Mouse (Mus musculus) hindbrain, embryonic 11.5 days (tissue): Measurements from ENCODE around the gene Camsap1. TPM values are rescaled to one million over a fixed set of nuclear protein-coding genes. Genes with fewer than 3 reads are reported as not detected.

ENCODE experiments used
- ATAC-seq: fragments of 200-750 bp; cut with Nextera tagmentation; 2 replicates; pipeline ENCODE4 v1.8.0; 2017; ENCODE audit warnings: mild to moderate bottlenecking, moderate TSS enrichment, moderate library complexity; ENCODE audit not compliant: low FRiP score
- DNase-seq: peaks from one replicate; pipeline ENCODE4 v3.0.0-alpha.2; 2015; ENCODE audit warnings: low spot score
- H3K27ac ChIP-seq: fragments of 300-500 bp; sonication (generic); 2 replicates; pipeline ENCODE4 v1.5.1; 2014; ENCODE audit warnings: mild to moderate bottlenecking, low read depth, low read length
- H3K27me3 ChIP-seq: fragments of 300-500 bp; sonication (generic); 2 replicates; pipeline ENCODE4 v1.6.1; 2014; ENCODE audit warnings: mild to moderate bottlenecking, low read length, moderate library complexity, mixed read lengths; ENCODE audit not compliant: control insufficient read depth, insufficient read depth
- H3K36me3 ChIP-seq: fragments of 300-500 bp; sonication (generic); 2 replicates; pipeline ENCODE4 v1.6.1; 2014; ENCODE audit warnings: mild to moderate bottlenecking, low read length, moderate library complexity, mixed read lengths; ENCODE audit not compliant: control insufficient read depth, insufficient read depth
- H3K4me1 ChIP-seq: fragments of 300-500 bp; sonication (generic); replicated peaks from 2 replicates; pipeline ENCODE4 v1.6.1; 2014; ENCODE audit warnings: low read length, mixed read lengths; ENCODE audit not compliant: control insufficient read depth, insufficient read depth
- H3K4me2 ChIP-seq: fragments of 300-500 bp; sonication (generic); replicated peaks from 2 replicates; pipeline ENCODE4 v1.6.1; 2014; ENCODE audit warnings: mild to moderate bottlenecking, low read depth, low read length
- H3K4me3 ChIP-seq: fragments of 300-500 bp; sonication (generic); 2 replicates; pipeline ENCODE4 v1.5.1; 2014; ENCODE audit warnings: low read depth, low read length
- H3K9ac ChIP-seq: fragments of 300-500 bp; sonication (generic); 2 replicates; pipeline ENCODE4 v1.6.1; 2014; ENCODE audit warnings: low read depth, low read length
- H3K9me3 ChIP-seq: fragments of 300-500 bp; sonication (generic); 2 replicates; pipeline ENCODE4 v1.6.1; 2016; ENCODE audit warnings: low read length; ENCODE audit not compliant: control insufficient read depth
- WGBS: fragments of 180-500 bp; shearing (Covaris S2); extraction: QIAGEN DNeasy Blood & Tissue Kit; methylation state at CpG from one replicate; pipeline ENCODE4 v1.1.7; 2014; 5-methylcytosine and 5-hydroxymethylcytosine counted together
- polyA plus RNA-seq: library from polyadenylated mRNA; unstranded; fragments of >200 nt; fragmentation: Nextera tagmentation; extraction: Ambion mirVana; gene quantifications from 2 replicates; pipeline ENCODE4 v1.2.1, GENCODE M21; 2014

The Camsap1 gene
- polyA plus RNA-seq, 1 experiment from 2014 or later: 34.9 TPM

- no peaks in the 10 kb centered on the region for H3K9me3 ChIP-seq
- H3K27ac ChIP-seq: no peak overlapping the region
- no peak overlapping the region for H3K4me3 ChIP-seq
- WGBS: 88% methylated on average over 1 of the region's 1 CpGs
- no peaks in the 10 kb centered on the region for H3K27me3 ChIP-seq
- no peak for ATAC-seq
- H3K36me3 ChIP-seq: no peaks in the 10 kb centered on the region
- H3K4me1 ChIP-seq: no peaks in the 10 kb centered on the region
- no peak overlapping the region for H3K9ac ChIP-seq
- H3K4me2 ChIP-seq: no peak overlapping the region
- DNase-seq: no peak
Measured at GRCm38 (mm10) chr2:25989651-25990050, 6.6 kb upstream of the Camsap1 start.

DNA sequence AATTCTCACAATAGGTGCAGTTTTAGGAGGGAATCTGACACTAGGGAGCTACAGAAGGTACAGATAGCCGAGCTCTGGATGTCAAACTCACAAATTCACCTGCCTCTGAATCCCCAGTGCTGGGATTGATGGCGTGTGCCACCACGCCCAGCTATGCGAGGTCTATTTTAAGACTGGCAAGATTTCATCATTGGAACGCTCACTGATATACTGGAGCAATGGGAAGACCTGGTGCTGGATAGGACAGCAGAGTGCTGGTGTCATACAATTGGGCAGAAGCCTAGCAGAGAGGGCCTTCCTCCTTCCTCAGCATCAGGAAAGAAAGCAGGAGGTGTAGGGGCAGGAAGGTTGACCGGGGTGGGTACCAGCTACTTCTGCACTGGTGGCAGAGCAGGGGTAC lies 4.7 kb upstream of the Camsap1 start:
- Histone ChIP-seq H3K27ac (no peak overlapping the region), H3K9ac (no peak overlapping the region), H3K4me1 (no peaks in the 10 kb centered on the region), H3K27me3 (no peaks in the 10 kb centered on the region), H3K4me2 (no peak overlapping the region), H3K4me3 (no peak overlapping the region), H3K9me3 (no peaks in the 10 kb centered on the region), H3K36me3 (no peaks in the 10 kb centered on the region)
- ATAC-seq: no peak
- no peak for DNase-seq
- 87% methylated on average over 6 of the region's 6 CpGs for WGBS

DNA sequence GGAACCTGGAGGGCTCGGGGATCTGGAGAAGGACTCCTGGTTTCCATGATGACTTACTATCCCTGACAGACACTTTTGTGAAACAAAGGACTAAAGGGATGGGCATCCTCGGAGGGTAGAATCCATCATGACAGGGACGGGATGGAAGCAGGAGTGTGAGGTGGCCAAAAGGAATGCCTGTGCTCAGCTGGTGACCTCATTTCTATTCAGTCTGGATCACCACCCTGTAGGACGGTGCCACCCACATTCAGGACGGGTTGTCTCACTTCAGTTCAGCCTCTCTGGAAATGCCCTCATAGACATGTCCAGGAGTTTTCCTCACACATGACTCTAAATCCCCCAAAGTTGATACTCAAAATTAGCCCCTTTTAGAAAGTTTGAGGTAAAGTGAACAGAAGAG lies 3.5 kb upstream of the Camsap1 start:
- H3K9ac ChIP-seq: no peak overlapping the region
- no peaks in the 10 kb centered on the region for H3K36me3 ChIP-seq
- DNase-seq (no peak), ATAC-seq (no peak)
- H3K4me3 ChIP-seq: no peak overlapping the region
- WGBS: 57% methylated on average over 5 of the region's 5 CpGs
- H3K27me3 ChIP-seq: no peaks in the 10 kb centered on the region
- no peak overlapping the region for H3K4me2 ChIP-seq
- no peaks in the 10 kb centered on the region for H3K9me3 ChIP-seq
- H3K27ac ChIP-seq: no peak overlapping the region
- H3K4me1 ChIP-seq: no peaks in the 10 kb centered on the region

DNA sequence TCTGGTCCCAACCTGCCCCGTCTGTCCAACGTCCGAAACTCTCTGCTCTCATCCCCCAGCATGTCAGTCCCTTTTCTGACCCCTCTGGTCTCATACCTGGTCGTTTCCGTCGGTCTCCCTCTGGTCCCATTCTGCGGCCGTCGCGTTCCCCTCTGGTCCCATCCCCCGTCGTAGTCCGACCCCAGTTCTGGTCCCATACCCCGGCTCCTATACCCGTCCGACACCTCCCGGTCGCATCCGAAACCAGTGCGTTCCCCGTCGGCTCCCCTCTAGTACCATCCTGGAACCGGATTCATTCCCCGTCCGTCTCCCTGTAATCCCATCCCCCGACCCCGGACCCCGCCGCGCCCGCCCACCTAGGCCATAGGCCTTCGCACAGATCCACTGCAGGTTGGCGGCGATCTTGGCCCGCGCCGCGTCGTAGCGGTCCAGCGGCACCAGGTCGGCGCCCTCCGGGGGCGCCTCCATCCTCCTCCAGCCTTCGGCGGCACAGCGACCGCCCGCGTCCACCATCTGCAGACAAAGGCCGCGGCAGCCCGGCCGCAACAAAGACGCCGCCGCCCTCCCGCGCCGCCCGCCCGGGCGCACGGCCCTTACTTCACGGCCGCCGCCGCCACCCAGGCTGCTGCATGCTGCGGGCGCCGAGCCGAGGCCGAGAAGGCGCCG lies 523 bp downstream of the Camsap1 start:
- Histone ChIP-seq H3K4me3 (peak overlapping the region; percentile 95), H3K27me3 (no peaks in the 10 kb centered on the region), H3K27ac (peak overlapping the region; percentile 90), H3K4me2 (peak overlapping the region; percentile 64), H3K4me1 (peaks cover 7% of the 10 kb centered on the region), H3K36me3 (no peaks in the 10 kb centered on the region), H3K9ac (peak overlapping the region; percentile 96), H3K9me3 (no peaks in the 10 kb centered on the region)
- under 1% methylated on average over 67 of the region's 76 CpGs for WGBS
- peak; percentile 63 for DNase-seq
- peak; percentile 36 for ATAC-seq

- Histone ChIP-seq H3K27me3 (no peaks in the 10 kb centered on the region), H3K27ac (peak overlapping the region; percentile 90; the same call in 1 of the 2 replicates), H3K36me3 (no peaks in the 10 kb centered on the region), H3K4me2 (peak overlapping the region; percentile 64), H3K9ac (peak overlapping the region; percentile 96), H3K9me3 (no peaks in the 10 kb centered on the region), H3K4me3 (peak overlapping the region; percentile 95), H3K4me1 (peaks cover 7% of the 10 kb centered on the region)
- under 1% methylated on average over 16 of the region's 16 CpGs for WGBS
- DNase-seq: no peak
- no peak for ATAC-seq
Measured at GRCm38 (mm10) chr2:25982052-25982425, 1.0 kb downstream of the Camsap1 start.

GRCm38 (mm10) chr2:25978997-25979396 lies 4.1 kb downstream of the Camsap1 start:
- H3K4me2 ChIP-seq: no peak overlapping the region
- no peaks in the 10 kb centered on the region for H3K27me3 ChIP-seq
- H3K9ac ChIP-seq: no peak overlapping the region
- H3K4me3 ChIP-seq: no peak overlapping the region
- ATAC-seq: no peak
- H3K36me3 ChIP-seq: no peaks in the 10 kb centered on the region
- H3K9me3 ChIP-seq: no peaks in the 10 kb centered on the region
- 86% methylated on average over 4 of the region's 4 CpGs for WGBS
- no peak overlapping the region for H3K27ac ChIP-seq
- no peak for DNase-seq
- H3K4me1 ChIP-seq: peaks cover 7% of the 10 kb centered on the region

DNA sequence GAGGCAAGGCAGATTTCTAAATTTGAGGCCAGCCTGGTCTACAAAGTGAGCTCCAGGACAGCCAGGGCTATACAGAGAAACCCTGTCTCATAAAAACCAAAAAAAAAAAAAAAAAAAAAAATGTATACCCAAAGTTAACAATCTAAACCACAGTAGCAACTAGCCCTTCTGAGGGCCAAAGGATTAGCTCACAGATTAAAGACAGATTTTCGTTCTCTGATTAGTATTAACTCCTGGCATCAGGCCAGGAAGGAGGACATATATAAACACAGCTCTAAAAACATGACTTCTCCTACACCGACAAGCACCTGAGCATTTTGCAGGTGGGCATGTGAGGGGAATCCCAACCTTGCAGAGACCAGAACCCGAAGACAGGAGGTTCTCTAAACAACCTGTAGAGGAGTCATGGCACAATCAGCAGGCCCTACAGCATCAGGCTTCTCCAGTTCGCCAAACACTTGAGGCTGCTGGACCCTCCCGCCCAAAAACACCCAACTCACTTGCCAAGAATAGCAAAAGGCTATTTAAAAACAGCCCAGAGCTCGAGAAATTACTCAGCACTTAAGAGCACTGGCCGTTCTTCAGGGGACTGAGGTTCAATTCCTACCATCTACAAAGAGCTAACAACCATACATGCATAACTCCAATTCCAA lies 5.4 kb downstream of the Camsap1 start:
- H3K9me3 ChIP-seq: no peaks in the 10 kb centered on the region
- H3K4me2 ChIP-seq: no peak overlapping the region
- no peaks in the 10 kb centered on the region for H3K36me3 ChIP-seq
- H3K4me3 ChIP-seq: no peak overlapping the region
- no peak overlapping the region for H3K27ac ChIP-seq
- H3K9ac ChIP-seq: no peak overlapping the region
- 93% methylated on average over 7 of the region's 7 CpGs for WGBS
- H3K27me3 ChIP-seq: no peaks in the 10 kb centered on the region
- no peak for DNase-seq
- H3K4me1 ChIP-seq: peaks cover 7% of the 10 kb centered on the region
- ATAC-seq: no peak

- no peak overlapping the region for H3K9ac ChIP-seq
- no peak for DNase-seq
- H3K9me3 ChIP-seq: no peaks in the 10 kb centered on the region
- no peaks in the 10 kb centered on the region for H3K27me3 ChIP-seq
- ATAC-seq: no peak
- WGBS: 92% methylated on average over 4 of the region's 4 CpGs
- H3K27ac ChIP-seq: no peak overlapping the region
- H3K4me2 ChIP-seq: no peak overlapping the region
- no peaks in the 10 kb centered on the region for H3K36me3 ChIP-seq
- no peak overlapping the region for H3K4me3 ChIP-seq
- peaks cover 3% of the 10 kb centered on the region; the same call in 1 of the 2 replicates for H3K4me1 ChIP-seq
Measured at GRCm38 (mm10) chr2:25975141-25975770, 7.8 kb downstream of the Camsap1 start.

DNA sequence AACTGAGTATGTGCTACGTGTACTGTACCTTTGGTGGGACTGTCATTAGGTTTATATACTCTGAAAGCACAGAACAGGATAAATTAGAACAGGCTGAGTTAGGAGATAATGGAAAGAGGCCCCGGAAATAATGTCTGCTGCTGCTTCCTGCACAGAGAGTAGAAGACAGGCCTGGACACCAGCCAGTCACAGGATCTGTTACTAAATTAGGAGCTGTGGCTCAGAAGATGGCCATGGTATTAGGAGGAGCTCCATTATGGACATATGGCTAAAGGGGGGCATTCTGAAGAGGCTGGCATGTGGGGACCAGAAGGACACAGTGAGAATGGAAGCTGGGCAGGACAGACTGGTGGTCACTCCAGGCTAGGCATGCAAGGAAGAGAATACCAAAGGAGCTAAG lies 12.7 kb downstream of the Camsap1 start:
- DNase-seq (no peak), ATAC-seq (no peak)

More for the DNA sequence above, 12.7 kb downstream of the Camsap1 start:
- H3K9me3 ChIP-seq: no peaks in the 10 kb centered on the region
- H3K4me3 ChIP-seq: no peak overlapping the region
- H3K9ac ChIP-seq: no peak overlapping the region
- H3K27me3 ChIP-seq: no peaks in the 10 kb centered on the region
- no peaks in the 10 kb centered on the region for H3K4me1 ChIP-seq
- H3K4me2 ChIP-seq: no peak overlapping the region
- WGBS: 94% methylated on average over 2 of the region's 2 CpGs
- peaks cover 3% of the 10 kb centered on the region; the same call in 1 of the 2 replicates for H3K36me3 ChIP-seq
- H3K27ac ChIP-seq: no peak overlapping the region
